Mouse (Mus musculus) ES-E14 (cell line): ENCODE data around the gene Casp3. TPM values are rescaled to one million over a fixed set of nuclear protein-coding genes. Genes with fewer than 3 reads are reported as not detected.

ENCODE experiments used
- DNase-seq: peaks from one replicate; pipeline ENCODE4 v3.0.0-alpha.2; 2013; ENCODE audit warnings: low read depth, low spot score
- H3K27ac ChIP-seq: 2 replicates; pipeline ENCODE4 v1.5.1; 2012; ENCODE audit warnings: low read depth, mild to moderate bottlenecking, low read length, moderate library complexity, mixed read lengths; ENCODE audit not compliant: poor library complexity, insufficient read depth, severe bottlenecking
- H3K36me3 ChIP-seq: 2 replicates; pipeline ENCODE4 v1.6.1; 2012; ENCODE audit warnings: mild to moderate bottlenecking, low read length, moderate library complexity, mixed read lengths; ENCODE audit not compliant: control insufficient read depth, poor library complexity, insufficient read depth, severe bottlenecking
- H3K4me1 ChIP-seq, 2 experiments: fragments of 150-350 bp in 1 of 2; sonication (generic) in 1 of 2; 2 replicates each; pipeline ENCODE4 v1.6.1; 2012; ENCODE audit warnings: low read length in 2 of 2, mild to moderate bottlenecking in 1 of 2, mixed read lengths in 1 of 2; ENCODE audit not compliant: control insufficient read depth in 2 of 2, insufficient read depth in 2 of 2, poor library complexity in 1 of 2
- H3K4me3 ChIP-seq, 2 experiments: fragments of 150-350 bp in 1 of 2; sonication (generic) in 1 of 2; 2 replicates each; pipeline ENCODE4 v1.5.1; 2012; ENCODE audit warnings: low read length in 2 of 2, low read depth in 1 of 2, mild to moderate bottlenecking in 1 of 2, mixed read lengths in 1 of 2; ENCODE audit not compliant: insufficient read depth in 1 of 2, poor library complexity in 1 of 2, severe bottlenecking in 1 of 2
- H3K9ac ChIP-seq: 2 replicates; pipeline ENCODE4 v1.6.1; 2012; ENCODE audit warnings: low read depth, mild to moderate bottlenecking, low read length, mixed read lengths; ENCODE audit not compliant: poor library complexity, insufficient read depth, severe bottlenecking
- H3K9me3 ChIP-seq: fragments of 150-350 bp; sonication (generic); 2 replicates; pipeline ENCODE4 v1.6.1; 2012; ENCODE audit warnings: low read depth, mild to moderate bottlenecking, low read length; ENCODE audit not compliant: control insufficient read depth, insufficient read depth
- CHD2 ChIP-seq: IDR thresholded peaks from 2 replicates; pipeline ENCODE4 v1.6.1; 2014; ENCODE audit warnings: mild to moderate bottlenecking, low read depth, low read length, inconsistent platforms
- HCFC1 ChIP-seq: IDR thresholded peaks from 2 replicates; pipeline ENCODE4 v1.6.1; 2012; ENCODE audit warnings: low read length, inconsistent platforms, borderline replicate concordance; ENCODE audit not compliant: insufficient read depth
- MAFK ChIP-seq: IDR thresholded peaks from 2 replicates; pipeline ENCODE4 v1.6.1; 2014; ENCODE audit warnings: mild to moderate bottlenecking, low read depth, low read length, inconsistent platforms; ENCODE audit not compliant: insufficient read depth
- ZC3H11A ChIP-seq: IDR thresholded peaks from 2 replicates; pipeline ENCODE4 v1.6.1; 2012; ENCODE audit warnings: low read depth, mild to moderate bottlenecking, inconsistent platforms, low read length, borderline replicate concordance
- ZNF384 ChIP-seq: IDR thresholded peaks from 2 replicates; pipeline ENCODE4 v1.6.1; 2012; ENCODE audit warnings: low read depth, low read length, inconsistent platforms
- in situ Hi-C, 2 experiments: fragments of 600-800 bp; cut with MboI; formaldehyde crosslinking; loops; one replicate each; pipeline ENCODE4 v1.15.1; 2025; ENCODE audit warnings: low sequenced_read_pairs in 2 of 2, inconsistent platforms in 1 of 2; ENCODE audit not compliant: unreplicated experiment in 2 of 2
- total RNA-seq: library from RNA; depleted of rRNA; stranded (reverse); fragments of 300-350 nt; gene quantifications from 2 replicates; pipeline ENCODE4 v1.2.3, GENCODE M21; 2012

Gene Casp3
- total RNA-seq, 1 experiment = 30.7 TPM

DNA sequence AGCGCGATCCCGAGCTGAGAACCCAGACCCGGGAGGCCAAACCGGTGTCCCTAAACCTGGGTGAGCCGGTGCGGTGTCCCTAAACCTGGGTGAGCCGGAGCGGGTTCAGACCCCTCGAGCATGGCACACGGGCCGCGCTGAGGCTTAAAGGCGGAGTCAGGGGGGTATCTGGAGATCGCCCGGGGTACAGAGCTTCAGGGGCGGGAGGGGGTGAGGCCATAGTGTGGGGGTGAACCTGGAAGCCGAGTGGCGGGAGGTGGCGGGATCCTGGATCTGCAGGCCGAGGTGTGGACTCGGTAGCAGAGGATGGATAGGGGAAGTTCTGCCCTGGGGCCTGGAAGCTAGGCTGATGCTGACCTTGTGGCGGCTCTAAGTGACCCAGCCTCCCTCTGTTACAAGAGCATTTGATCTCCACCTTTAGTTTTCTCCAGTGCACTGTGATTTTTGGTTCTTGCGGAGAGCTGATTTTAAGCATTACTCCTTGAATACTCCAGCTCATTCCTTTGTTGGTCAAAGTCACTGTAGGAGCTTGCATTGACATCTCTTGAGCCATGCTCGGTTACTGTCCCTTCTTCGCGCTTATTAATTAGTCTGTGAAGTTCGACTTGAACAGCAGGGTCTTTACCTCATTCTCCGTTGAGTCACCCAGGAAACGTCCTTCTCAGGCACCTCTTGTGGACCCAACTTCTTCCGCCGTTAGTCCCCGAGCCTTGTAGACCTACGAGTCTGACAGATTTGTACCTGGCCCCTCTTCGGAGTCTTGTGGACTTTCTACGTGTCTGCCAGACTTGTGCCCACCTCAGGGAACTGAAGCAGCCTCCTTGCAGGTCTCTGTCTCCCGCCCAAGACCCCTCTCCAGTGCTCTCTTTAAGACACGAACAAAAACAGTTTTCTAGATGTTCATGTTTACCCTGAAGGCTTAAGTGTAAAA, 864 bp downstream of the Casp3 start:
- Histone ChIP-seq H3K4me1 (peaks cover 0 to 2% of the 10 kb centered on the region in 2 experiments; a peak in 1 of 4 replicates), H3K9me3 (no peaks in the 10 kb centered on the region), H3K9ac (peak overlapping the region; percentile 53), H3K36me3 (no peaks in the 10 kb centered on the region), H3K4me3 (peak overlapping the region; percentile 73 to 95), H3K27ac (no peak overlapping the region)
- DNase-seq = no peak
- TF ChIP-seq CHD2 (no peak), ZC3H11A (no peak), HCFC1 (no peak), ZNF384 (no peak)
- in situ Hi-C loops = no loop called here

- no peak for DNase-seq
Observed at GRCm38 (mm10) chr8:46618639-46619320, 1.7 kb downstream of the Casp3 start.

GRCm38 (mm10) chr8:46622446-46623270, 5.6 kb downstream of the Casp3 start:
- H3K27ac ChIP-seq = no peak overlapping the region
- no peak overlapping the region for H3K4me3 ChIP-seq
- TF ChIP-seq MAFK (no peak), HCFC1 (no peak), CHD2 (no peak), ZNF384 (no peak), ZC3H11A (no peak)
- H3K9me3 ChIP-seq = no peaks in the 10 kb centered on the region
- H3K36me3 ChIP-seq = no peaks in the 10 kb centered on the region
- no peak overlapping the region for H3K9ac ChIP-seq
- DNase-seq = no peak
- H3K4me1 ChIP-seq = peaks cover 0 to 1% of the 10 kb centered on the region in 2 experiments; a peak in 2 of 4 replicates
- in situ Hi-C loops = no loop called here

More at GRCm38 (mm10) chr8:46618639-46619320, 1.7 kb downstream of the Casp3 start:
- H3K4me3 ChIP-seq = peak overlapping the region; percentile 73 to 95
- no peaks in the 10 kb centered on the region for H3K36me3 ChIP-seq
- in situ Hi-C loops = no loop called here
- H3K9me3 ChIP-seq = no peaks in the 10 kb centered on the region
- peaks cover 0 to 2% of the 10 kb centered on the region in 2 experiments; a peak in 1 of 4 replicates for H3K4me1 ChIP-seq
- H3K9ac ChIP-seq = 0 out of 2 replicates have a peak overlapping the region, but pooled peaks have one; percentile 15
- H3K27ac ChIP-seq = no peak overlapping the region
- TF ChIP-seq ZNF384 = no peak
- TF ChIP-seq MAFK = peak; percentile 65
- no peak for TF ChIP-seq HCFC1

DNA sequence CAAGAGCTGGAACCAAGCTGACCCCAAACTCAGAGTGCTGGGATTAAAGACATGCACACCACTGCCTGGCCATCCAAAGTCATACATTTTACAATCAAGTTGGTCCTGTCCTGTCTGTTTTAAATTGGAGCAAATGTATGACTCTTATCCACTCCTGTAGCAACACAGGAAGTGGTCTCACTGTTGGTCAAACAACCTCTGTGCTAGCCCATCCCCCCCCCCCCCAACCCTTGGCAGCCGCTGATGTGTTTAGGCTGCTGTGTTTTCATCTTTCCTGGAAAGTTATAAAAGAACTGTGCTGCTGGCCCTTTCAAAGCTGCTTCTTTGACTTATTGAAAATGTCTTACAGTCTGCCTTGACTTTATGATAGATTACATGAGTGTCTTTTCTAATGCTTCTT, 8.1 kb downstream of the Casp3 start:
- no peak for DNase-seq
- H3K4me3 ChIP-seq = no peak overlapping the region
- in situ Hi-C loops = no loop called here
- no peaks in the 10 kb centered on the region for H3K36me3 ChIP-seq
- H3K9ac ChIP-seq = no peak overlapping the region
- TF ChIP-seq MAFK = no peak
- no peaks in the 10 kb centered on the region for H3K9me3 ChIP-seq
- H3K4me1 ChIP-seq = peaks cover 0 to 5% of the 10 kb centered on the region in 2 experiments; a peak in 3 of 4 replicates
- no peak overlapping the region for H3K27ac ChIP-seq
